Mouse (Mus musculus): Measurements from ENCODE around the gene Lrrc20. TPM values are rescaled to one million over a fixed set of nuclear protein-coding genes. Genes with fewer than 3 reads are reported as not detected.
"Not testable (repeated sequence)": the region's sequence is repeated elsewhere in the genome, so short reads cannot be mapped to it uniquely, and the experiment has no call there.

The Lrrc20 gene
- total RNA-seq, 2 experiments from 2014 or later: 17.8 to 21.8 TPM

DNA sequence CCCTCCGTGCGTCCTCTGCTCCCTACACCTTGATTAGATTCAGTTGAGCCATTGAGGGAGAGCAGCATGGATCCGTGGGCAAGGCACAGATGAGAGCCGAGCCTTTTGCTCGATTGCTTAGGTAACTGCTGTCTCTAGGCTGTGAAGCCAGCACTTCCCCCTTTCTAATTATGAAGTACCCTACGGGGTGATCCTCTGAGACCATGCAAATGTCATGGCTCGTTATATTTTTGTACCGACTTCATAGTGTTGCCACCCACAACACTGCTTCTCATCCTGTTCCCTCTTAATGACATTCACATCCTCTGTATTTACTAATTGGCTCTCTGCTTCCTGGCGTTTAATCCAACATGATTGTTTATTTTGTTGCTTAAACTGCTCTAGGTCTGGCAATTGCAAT lies 146.1 kb downstream of the Lrrc20 start:
- no peak for DNase-seq (ENCODE audit: low spot score in 2 of 2)
- intact Hi-C loops (cut with DNase I): no loop called here

DNA sequence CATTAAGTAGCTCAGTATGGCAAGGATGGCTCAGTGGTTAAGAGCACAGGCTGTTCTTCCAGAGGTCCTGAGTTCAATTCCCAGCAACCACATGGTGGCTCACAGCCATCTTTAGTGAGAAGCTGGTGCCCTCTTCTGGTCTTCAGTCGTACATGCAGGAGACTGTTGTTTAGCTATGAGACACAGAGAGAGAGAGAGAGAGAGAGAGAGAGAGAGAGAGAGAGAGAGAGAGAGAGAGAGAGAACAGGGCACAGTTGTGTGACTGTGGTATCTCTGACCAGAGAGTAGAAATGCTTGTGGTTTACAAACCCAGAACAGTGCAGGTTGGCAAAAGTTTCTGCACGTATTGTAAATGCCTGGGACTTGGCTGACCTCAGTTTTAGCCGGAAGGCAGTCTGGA lies 148.3 kb downstream of the Lrrc20 start:
- DNase-seq (ENCODE audit: low spot score in 2 of 2); intact Hi-C loops (cut with DNase I): not testable (repeated sequence)

DNA sequence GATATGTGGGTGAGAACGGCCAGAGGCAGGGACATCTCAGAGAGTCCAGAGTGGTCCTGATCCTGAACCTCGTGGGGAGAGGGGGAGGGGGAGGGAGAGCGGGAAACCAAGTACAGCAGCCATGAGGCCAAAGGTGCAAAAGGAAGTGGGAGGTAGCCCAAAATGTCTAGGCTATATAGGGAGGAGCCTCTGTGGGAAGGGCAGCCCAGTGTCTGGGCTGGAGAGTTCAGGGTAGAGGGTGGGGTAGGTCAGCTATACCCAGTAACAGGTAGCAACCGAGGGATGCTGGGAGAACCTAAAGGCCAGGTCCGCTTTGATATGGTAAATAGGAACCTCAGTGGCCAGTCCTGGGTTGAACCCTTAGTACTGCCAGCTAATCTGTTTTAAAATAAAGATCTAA lies 149.2 kb downstream of the Lrrc20 start:
- DNase-seq (ENCODE audit: low spot score in 2 of 2): no peak
- intact Hi-C loops (cut with DNase I): no loop called here

DNA sequence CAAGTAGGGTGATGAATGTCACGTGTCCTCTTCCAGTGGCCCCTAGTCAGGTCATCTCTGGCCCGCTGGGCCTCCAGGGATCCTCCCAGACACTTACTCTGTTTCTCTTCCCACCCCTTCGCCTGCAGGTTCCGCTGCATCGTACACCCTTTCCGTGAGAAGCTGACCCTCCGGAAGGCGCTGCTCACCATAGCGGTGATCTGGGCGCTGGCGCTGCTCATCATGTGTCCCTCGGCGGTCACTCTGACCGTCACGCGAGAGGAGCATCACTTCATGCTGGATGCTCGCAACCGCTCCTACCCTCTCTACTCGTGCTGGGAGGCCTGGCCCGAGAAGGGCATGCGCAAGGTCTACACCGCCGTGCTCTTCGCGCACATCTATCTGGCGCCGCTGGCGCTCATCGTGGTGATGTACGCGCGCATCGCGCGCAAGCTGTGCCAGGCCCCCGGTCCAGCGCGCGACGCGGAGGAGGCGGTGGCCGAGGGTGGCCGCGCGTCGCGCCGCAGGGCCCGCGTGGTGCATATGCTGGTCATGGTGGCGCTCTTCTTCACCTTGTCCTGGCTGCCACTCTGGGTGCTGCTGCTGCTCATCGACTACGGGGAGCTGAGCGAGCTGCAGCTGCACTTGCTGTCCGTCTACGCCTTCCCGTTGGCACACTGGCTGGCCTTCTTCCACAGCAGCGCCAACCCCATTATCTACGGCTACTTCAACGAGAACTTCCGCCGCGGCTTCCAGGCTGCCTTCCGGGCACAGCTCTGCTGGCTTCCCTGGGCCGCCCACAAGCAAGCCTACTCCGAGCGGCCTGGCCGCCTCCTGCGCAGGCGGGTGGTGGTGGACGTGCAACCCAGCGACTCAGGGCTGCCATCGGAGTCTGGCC lies 150.0 kb downstream of the Lrrc20 start:
- intact Hi-C loops (cut with DNase I): no loop called here
- peak; percentile 35 to 49 for DNase-seq (ENCODE audit: low spot score in 2 of 2)

DNA sequence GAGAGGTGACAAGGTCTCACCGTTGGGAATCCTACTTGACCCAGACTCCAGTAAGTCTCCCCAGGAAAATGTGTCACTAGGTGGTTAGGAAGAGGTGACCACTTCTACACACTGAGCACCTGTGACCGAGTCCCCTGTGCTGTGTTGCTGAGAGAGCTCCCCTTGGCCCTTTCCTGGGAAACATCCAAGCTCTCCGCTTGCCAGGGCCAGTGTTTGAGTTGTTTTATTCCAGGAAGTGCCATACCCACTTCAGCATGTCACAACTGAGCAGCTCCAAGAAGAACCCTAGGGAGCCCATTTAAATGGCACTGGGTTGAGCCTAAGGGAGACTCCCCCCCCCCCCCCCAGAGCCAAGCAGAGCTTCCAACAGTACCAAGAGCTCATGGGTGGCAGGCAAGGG lies 150.9 kb downstream of the Lrrc20 start:
- DNase-seq (ENCODE audit: low spot score in 2 of 2): no peak
- intact Hi-C loops (cut with DNase I): no loop called here

DNA sequence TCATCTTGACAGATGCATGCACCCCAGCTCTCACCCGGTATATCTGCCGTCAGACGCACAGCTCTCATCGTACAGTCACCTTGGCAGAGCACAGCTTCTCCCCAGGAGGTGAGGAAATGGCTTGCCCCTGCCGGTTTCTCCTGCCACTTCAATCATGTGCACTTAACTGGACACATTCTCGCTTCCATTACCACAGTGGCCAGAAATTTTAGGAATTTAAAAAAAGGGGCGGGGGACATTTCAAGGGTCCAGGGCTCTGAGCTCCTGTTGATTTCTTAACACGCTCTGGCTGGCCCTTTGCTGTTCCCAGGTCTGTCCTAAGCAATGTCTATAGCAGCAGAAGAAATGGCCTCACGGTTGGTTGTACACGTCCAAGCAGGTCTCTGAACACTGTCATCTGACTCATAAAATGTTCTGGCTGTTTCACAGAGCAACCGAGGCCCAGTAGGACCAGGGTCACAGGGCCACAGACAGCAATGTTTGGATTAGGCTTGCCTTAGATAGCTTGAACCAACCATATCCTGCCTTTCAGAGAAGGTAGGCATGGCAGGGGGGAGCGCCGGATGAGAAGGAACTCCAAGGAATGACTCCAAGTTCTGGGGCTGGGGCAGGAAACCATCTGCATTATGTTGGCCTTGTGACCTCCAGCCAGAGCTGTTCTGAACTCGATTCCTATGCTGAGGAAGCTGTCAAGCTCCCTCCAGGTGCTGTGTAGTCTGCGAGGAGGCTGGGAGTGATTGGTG lies 151.8 kb downstream of the Lrrc20 start:
- intact Hi-C loops (cut with DNase I): no loop called here
- no peak for DNase-seq (ENCODE audit: low spot score in 2 of 2)

DNA sequence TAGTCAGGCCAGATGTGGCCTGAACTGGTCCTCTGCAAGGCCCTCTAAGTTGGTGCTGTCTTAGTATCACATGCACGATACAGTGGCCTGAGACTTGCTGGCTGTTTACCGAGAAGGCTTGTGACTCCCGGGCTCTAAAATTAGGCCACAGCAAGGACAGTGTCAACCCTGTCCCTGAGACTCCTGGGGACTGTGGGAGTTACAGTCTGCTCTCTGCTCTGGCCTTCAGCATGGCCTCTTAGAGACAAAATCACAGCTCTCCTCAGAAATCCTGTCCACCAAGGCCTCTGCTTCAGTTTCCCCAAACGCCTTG lies 152.3 kb downstream of the Lrrc20 start:
- intact Hi-C loops (cut with DNase I): no loop called here
- DNase-seq (ENCODE audit: low spot score in 2 of 2): no peak

Other genes with a start within 250 kb of the Lrrc20 start
- under 1 TPM; 0.20 to 0.41 TPM for gene Adamts14, start 202.4 kb upstream of the Lrrc20 start, total RNA-seq (2021)
- gene Prf1, start 178.0 kb upstream of the Lrrc20 start, total RNA-seq (2021): not detected
- gene Pald1, start 92.3 kb upstream of the Lrrc20 start, total RNA-seq (2021): 1 to 10 TPM; 7.5 to 9.5 TPM
- gene Nodal, start 57.8 kb upstream of the Lrrc20 start, total RNA-seq (2021): under 1 TPM; 0.32 to 0.35 TPM
- 10 to 100 TPM; 43.1 to 49.0 TPM for gene Eif4ebp2, start 23.1 kb upstream of the Lrrc20 start, total RNA-seq (2021)
- 1 to 10 TPM; 1.9 to 2.5 TPM for gene Npffr1, start 119.7 kb downstream of the Lrrc20 start, total RNA-seq (2021)
- 100 to 1,000 TPM; 104 to 108 TPM for gene Ppa1, start 172.8 kb downstream of the Lrrc20 start, total RNA-seq (2021)
- 100 to 1,000 TPM; 122 to 128 TPM for gene Sar1a, start 204.5 kb downstream of the Lrrc20 start, total RNA-seq (2021)
- 10 to 100 TPM; 20.0 to 23.7 TPM for gene Tysnd1, start 219.7 kb downstream of the Lrrc20 start, total RNA-seq (2021)
- 1 to 10 TPM; 7.3 to 9.9 TPM for gene Aifm2, start 239.5 kb downstream of the Lrrc20 start, total RNA-seq (2021)